Mouse (Mus musculus) limb, embryonic 15.5 days (tissue): Measurements from ENCODE around the gene Agr2. TPM values are rescaled to one million over a fixed set of nuclear protein-coding genes. Genes with fewer than 3 reads are reported as not detected.

ENCODE experiments used
- ATAC-seq: fragments of 200-750 bp; cut with Nextera tagmentation; 2 replicates; pipeline ENCODE4 v1.8.0; 2017; ENCODE audit warnings: low read depth, moderate TSS enrichment; ENCODE audit not compliant: insufficient number of reproducible peaks, low FRiP score, low TSS enrichment
- H3K27ac ChIP-seq: fragments of 300-500 bp; sonication (generic); 2 replicates; pipeline ENCODE4 v1.5.1; 2015; ENCODE audit warnings: moderate library complexity, mild to moderate bottlenecking, inconsistent platforms
- H3K27me3 ChIP-seq: fragments of 300-500 bp; sonication (generic); 2 replicates; pipeline ENCODE4 v1.6.1; 2015; ENCODE audit warnings: inconsistent platforms
- H3K36me3 ChIP-seq: fragments of 300-500 bp; sonication (generic); 2 replicates; pipeline ENCODE4 v1.6.1; 2015; ENCODE audit warnings: inconsistent platforms
- H3K4me1 ChIP-seq: fragments of 300-500 bp; sonication (generic); 2 replicates; pipeline ENCODE4 v1.6.1; 2015; ENCODE audit warnings: inconsistent platforms
- H3K4me2 ChIP-seq: fragments of 300-500 bp; sonication (generic); 2 replicates; pipeline ENCODE4 v1.6.1; 2015; ENCODE audit warnings: mild to moderate bottlenecking, inconsistent platforms
- H3K4me3 ChIP-seq: fragments of 300-500 bp; sonication (generic); 2 replicates; pipeline ENCODE4 v1.5.1; 2015; ENCODE audit warnings: mild to moderate bottlenecking, inconsistent platforms
- H3K9ac ChIP-seq: fragments of 300-500 bp; sonication (generic); 2 replicates; pipeline ENCODE4 v1.6.1; 2015; ENCODE audit warnings: inconsistent platforms
- H3K9me3 ChIP-seq: fragments of 300-500 bp; sonication (generic); 2 replicates; pipeline ENCODE4 v1.6.1; 2016; ENCODE audit warnings: inconsistent platforms
- WGBS: fragments of 180-500 bp; shearing (Covaris S2); methylation state at CpG from one replicate; pipeline ENCODE4 v1.1.7; 2015; 5-methylcytosine and 5-hydroxymethylcytosine counted together
- polyA plus RNA-seq: library from polyadenylated mRNA; unstranded; fragments of >200 nt; fragmentation: Nextera tagmentation; extraction: Ambion mirVana; gene quantifications from 2 replicates; pipeline ENCODE4 v1.2.1, GENCODE M21; 2015

Gene Agr2
- polyA plus RNA-seq, 1 experiment from 2014 or later: 0.19 TPM

DNA sequence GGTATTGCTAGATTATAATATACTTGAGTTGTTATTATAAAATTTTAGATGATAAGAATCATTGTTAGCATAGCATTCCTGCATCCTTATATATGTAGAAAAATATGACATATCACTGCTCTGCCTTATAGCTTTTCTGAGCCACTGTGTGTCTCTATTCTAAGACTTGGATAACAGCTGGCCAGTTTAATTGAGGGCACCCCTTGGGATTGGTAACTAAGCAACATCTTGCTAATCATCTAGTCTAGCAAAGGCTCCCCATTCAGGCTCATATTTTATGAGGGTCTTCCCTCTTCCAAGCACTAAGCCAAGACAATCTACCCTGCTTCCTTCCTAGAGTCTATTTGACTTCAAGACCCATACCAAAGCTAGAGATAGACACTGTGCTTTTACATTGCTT, 1.4 kb downstream of the Agr2 start:
- Histone ChIP-seq H3K4me2 (no peak overlapping the region), H3K9ac (no peak overlapping the region), H3K4me3 (no peak overlapping the region), H3K4me1 (no peaks in the 10 kb centered on the region; the same call in 1 of the 2 replicates), H3K27ac (no peak overlapping the region), H3K36me3 (no peaks in the 10 kb centered on the region), H3K9me3 (no peaks in the 10 kb centered on the region), H3K27me3 (no peaks in the 10 kb centered on the region)
- no peak for ATAC-seq

DNA sequence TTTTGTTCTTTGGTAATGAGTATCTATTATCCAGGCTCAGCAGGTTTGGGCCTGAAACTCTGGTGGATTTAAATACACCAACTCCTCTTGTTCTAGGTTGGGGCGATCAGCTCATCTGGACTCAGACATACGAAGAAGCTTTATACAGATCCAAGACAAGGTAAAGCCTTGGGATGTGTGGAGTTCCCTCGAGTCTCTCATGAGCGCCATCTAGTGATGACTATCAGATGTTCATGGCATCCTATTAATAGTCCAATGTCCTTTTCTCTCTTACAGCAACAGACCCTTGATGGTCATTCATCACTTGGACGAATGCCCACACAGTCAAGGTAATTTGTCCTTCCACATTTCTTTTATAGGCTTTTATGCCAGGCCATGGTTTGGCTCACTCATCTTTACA, 3.1 kb downstream of the Agr2 start:
- Histone ChIP-seq H3K27me3 (no peaks in the 10 kb centered on the region), H3K9me3 (no peaks in the 10 kb centered on the region), H3K27ac (no peak overlapping the region), H3K4me1 (no peaks in the 10 kb centered on the region; the same call in 1 of the 2 replicates), H3K4me3 (no peak overlapping the region), H3K4me2 (no peak overlapping the region), H3K36me3 (no peaks in the 10 kb centered on the region), H3K9ac (no peak overlapping the region)
- 35% methylated on average over 5 of the region's 5 CpGs for WGBS
- ATAC-seq: no peak

DNA sequence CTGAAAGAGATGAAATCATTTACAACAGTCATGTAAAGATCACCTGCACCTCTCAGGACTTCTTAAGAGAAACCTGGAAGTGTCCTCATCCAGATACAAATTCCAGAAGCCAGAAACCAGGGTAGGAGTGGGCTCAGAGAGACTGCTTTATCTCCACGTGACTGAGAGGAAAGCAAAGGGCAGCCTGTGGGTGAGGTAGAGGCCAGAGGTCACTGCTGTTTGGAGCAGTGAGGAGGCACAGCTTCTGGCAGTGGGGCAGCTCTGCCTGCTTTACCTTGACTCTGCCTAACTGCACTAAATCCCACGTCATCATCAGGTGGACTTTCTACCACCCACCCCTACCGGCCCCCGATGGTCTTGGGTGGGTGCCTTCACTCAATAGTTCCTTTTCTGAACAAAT, 12.0 kb downstream of the Agr2 start:
- Histone ChIP-seq H3K9ac (no peak overlapping the region), H3K27me3 (no peaks in the 10 kb centered on the region), H3K4me2 (no peak overlapping the region), H3K4me3 (no peak overlapping the region), H3K4me1 (no peaks in the 10 kb centered on the region), H3K36me3 (no peaks in the 10 kb centered on the region), H3K27ac (no peak overlapping the region), H3K9me3 (no peaks in the 10 kb centered on the region)
- 66% methylated on average over 4 of the region's 4 CpGs for WGBS
- ATAC-seq: no peak

DNA sequence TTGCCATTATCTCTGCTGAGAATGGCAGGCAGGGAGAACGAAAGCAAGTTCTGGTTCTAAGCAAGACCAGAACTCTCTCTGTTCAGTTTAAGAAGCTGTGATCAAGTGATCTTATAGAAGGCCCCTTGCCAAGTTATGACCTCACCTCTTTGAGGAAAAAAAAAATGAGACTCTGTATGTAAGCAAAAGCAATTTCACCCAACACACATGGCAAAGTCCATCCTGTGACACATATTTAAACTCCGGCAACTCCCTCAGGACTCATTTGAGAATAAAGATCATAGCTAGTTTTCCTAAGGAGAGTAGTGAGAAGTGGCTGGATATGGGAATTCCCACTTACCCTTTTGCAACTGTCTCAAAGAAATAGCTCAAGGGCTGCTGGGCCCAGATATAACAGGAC, 14.9 kb downstream of the Agr2 start:
- Histone ChIP-seq H3K27me3 (no peaks in the 10 kb centered on the region), H3K36me3 (no peaks in the 10 kb centered on the region), H3K9me3 (no peaks in the 10 kb centered on the region), H3K27ac (no peak overlapping the region), H3K4me3 (no peak overlapping the region), H3K4me1 (no peaks in the 10 kb centered on the region), H3K4me2 (no peak overlapping the region), H3K9ac (no peak overlapping the region)
- 62% methylated on average over 2 of the region's 2 CpGs for WGBS
- no peak for ATAC-seq

DNA sequence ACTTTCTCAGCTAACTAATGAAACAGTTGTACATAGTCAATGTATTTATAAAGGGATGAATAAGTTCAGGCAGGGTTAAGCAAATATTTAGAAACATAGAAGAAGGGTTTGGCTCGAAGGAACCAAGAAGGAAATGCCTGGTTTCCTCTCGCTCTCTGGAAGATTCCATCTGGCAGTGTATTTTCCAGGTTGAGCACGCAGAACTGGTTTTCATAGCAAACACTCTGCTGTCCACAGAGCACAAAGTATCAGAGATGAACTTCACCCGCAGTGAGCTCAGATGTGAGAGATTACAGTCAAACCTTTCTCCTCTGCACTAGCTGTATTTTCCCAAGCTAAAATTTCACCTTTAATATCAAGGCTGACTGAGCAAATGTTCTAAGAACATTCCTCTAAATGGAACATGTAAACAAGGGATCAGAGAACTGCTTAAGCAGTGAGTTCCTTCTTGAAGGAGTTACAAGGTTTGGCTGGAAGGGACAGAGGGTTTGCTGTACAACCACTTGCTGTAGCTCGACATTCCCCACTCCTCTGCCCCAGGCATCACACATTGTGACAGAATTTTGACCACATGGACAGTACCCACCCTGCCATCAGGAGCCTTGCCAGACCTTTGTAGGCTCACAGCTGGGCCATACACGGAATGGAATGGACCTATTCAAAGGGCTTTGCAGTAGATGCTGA, 15.8 kb downstream of the Agr2 start:
- no peak for ATAC-seq
- no peak overlapping the region for H3K4me3 ChIP-seq
- no peaks in the 10 kb centered on the region for H3K27me3 ChIP-seq
- no peaks in the 10 kb centered on the region for H3K36me3 ChIP-seq
- 61% methylated on average over 6 of the region's 6 CpGs for WGBS
- no peak overlapping the region for H3K27ac ChIP-seq
- no peaks in the 10 kb centered on the region for H3K4me1 ChIP-seq
- no peaks in the 10 kb centered on the region for H3K9me3 ChIP-seq
- no peak overlapping the region for H3K9ac ChIP-seq
- no peak overlapping the region for H3K4me2 ChIP-seq

DNA sequence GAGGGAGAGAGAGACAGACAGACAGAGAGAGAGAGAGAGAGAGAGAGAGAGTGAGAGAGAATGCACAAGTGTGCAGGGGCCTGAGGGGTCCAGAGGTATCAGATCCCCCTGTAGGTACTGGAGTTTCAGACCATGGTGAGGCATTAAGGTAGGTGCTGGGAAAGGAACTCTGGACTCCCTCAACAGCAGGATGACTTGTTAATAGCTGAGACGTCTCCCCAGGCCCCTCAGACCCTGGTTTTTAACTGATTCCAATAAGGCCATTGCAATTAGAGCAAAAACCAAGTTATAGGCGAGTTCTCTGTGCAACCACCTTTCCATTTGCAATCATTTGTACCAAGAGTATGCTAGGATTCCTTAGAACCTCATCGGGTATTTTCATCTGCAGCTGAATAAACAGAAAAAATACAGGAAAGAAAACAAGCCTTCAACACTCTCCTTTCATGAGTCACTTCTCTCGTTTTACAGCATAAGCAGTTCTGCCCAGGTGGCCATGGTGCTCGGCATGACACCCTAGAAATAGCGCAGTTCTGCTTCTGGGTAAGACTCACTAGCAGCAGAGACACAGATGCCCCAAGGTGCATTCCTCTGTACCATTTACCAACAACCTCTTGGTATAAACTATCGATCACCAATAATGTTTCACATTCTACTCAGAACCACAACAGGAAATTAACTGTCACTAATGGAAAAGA, 20.7 kb downstream of the Agr2 start:
- Histone ChIP-seq H3K4me1 (no peaks in the 10 kb centered on the region), H3K9me3 (no peaks in the 10 kb centered on the region), H3K36me3 (no peaks in the 10 kb centered on the region; the same call in 1 of the 2 replicates), H3K4me2 (no peak overlapping the region), H3K4me3 (no peak overlapping the region), H3K27me3 (no peaks in the 10 kb centered on the region), H3K9ac (no peak overlapping the region), H3K27ac (no peak overlapping the region)
- WGBS: 53% methylated on average over 7 of the region's 7 CpGs
- ATAC-seq: no peak

DNA sequence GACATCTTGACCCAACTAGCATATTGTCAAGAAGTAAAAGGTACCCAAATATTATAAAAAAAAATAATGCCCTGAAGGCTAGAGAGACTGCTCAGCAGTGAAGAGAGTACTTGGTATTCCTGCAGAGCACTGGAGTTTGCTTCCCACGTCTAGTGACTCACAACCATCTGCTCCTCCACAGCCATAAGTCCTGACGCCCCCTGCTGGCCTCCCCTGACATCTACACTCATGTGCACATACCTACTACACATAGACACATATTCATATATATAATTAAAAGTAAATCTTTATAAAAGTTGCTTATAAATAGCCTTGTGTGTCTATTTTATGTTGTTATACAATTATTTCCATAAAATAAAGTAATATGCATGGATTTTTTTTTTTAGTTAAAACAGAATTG, 25.1 kb downstream of the Agr2 start:
- H3K9ac ChIP-seq: no peak overlapping the region
- no peak overlapping the region for H3K4me3 ChIP-seq
- 68% methylated on average over 2 of the region's 2 CpGs for WGBS
- no peaks in the 10 kb centered on the region for H3K27me3 ChIP-seq
- H3K36me3 ChIP-seq: no peaks in the 10 kb centered on the region; the same call in 1 of the 2 replicates
- H3K9me3 ChIP-seq: no peaks in the 10 kb centered on the region
- no peaks in the 10 kb centered on the region for H3K4me1 ChIP-seq
- ATAC-seq: no peak
- H3K4me2 ChIP-seq: no peak overlapping the region
- no peak overlapping the region for H3K27ac ChIP-seq

DNA sequence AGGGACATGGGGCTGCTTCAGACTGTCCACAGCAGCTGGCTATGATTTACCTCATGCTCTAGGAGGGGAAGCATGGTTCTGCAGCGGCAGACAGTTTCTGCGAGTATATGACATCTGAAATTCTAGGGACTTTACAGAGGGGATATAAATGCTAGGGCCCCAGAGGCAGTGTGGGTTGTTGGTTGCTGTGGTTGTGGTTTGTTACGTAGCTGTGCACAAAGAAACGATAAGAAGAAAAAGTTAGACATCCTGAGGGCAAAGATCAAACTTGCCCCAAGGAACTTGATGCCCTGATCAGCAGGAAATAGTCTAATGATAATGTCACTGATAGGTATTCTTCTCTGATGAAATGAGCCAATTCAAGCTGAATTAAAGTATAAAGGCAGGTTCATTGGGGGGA, 26.9 kb downstream of the Agr2 start:
- ATAC-seq: no peak
- no peaks in the 10 kb centered on the region for H3K9me3 ChIP-seq
- no peak overlapping the region for H3K4me3 ChIP-seq
- H3K36me3 ChIP-seq: no peaks in the 10 kb centered on the region; the same call in 1 of the 2 replicates
- WGBS: 81% methylated on average over 4 of the region's 4 CpGs
- no peak overlapping the region for H3K27ac ChIP-seq
- H3K4me2 ChIP-seq: no peak overlapping the region
- H3K4me1 ChIP-seq: no peaks in the 10 kb centered on the region
- no peaks in the 10 kb centered on the region for H3K27me3 ChIP-seq
- no peak overlapping the region for H3K9ac ChIP-seq

DNA sequence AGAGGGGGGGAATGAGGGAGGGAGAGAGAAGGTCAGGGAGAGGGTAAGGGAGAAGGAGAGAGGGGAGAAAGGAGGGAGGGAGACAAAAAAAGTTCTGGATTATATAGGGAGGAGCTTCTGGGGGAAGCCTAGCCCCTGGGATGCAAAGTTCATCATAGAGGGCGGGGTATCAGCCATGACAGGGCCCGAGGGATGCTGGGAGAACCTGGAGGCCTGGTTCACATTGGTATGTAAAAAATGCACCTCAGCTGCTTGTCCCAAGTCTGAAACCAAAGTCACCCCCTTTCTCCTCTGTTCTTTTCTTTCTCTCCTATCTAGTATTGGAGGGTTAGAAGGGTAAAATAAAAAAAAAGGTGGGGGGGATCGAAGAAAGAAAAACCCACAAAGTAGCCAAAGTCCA, 27.4 kb downstream of the Agr2 start:
- Histone ChIP-seq H3K4me2 (no peak overlapping the region), H3K4me1 (no peaks in the 10 kb centered on the region), H3K9ac (no peak overlapping the region), H3K36me3 (no peaks in the 10 kb centered on the region; the same call in 1 of the 2 replicates), H3K27me3 (no peaks in the 10 kb centered on the region), H3K27ac (no peak overlapping the region), H3K4me3 (no peak overlapping the region), H3K9me3 (no peaks in the 10 kb centered on the region)
- no peak for ATAC-seq
- WGBS: 79% methylated on average over 3 of the region's 3 CpGs

DNA sequence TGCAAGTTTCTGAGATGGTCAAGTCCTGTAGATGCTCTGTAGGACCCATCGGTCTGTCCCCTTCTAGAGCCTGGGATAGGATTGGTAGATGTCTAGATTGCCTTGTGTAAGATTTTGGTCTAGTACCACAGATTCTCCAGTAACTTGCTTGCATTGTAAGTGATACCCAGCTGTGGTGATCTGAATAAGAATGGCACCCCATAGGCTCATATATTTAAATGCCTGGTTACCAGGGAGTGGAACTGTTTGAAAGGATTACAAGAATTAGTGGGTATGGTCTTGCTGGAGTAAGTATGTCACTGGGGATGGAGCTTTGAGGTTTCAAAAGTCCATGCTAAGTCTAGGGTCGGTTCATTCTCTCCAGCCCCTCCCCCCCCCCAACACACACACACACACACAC, 28.0 kb downstream of the Agr2 start:
- WGBS: 97% methylated on average over 1 of the region's 2 CpGs
- Histone ChIP-seq H3K4me1 (no peaks in the 10 kb centered on the region), H3K4me2 (no peak overlapping the region), H3K9me3 (no peaks in the 10 kb centered on the region), H3K27me3 (no peaks in the 10 kb centered on the region), H3K9ac (no peak overlapping the region), H3K36me3 (no peaks in the 10 kb centered on the region; the same call in 1 of the 2 replicates), H3K27ac (no peak overlapping the region), H3K4me3 (no peak overlapping the region)
- no peak for ATAC-seq

DNA sequence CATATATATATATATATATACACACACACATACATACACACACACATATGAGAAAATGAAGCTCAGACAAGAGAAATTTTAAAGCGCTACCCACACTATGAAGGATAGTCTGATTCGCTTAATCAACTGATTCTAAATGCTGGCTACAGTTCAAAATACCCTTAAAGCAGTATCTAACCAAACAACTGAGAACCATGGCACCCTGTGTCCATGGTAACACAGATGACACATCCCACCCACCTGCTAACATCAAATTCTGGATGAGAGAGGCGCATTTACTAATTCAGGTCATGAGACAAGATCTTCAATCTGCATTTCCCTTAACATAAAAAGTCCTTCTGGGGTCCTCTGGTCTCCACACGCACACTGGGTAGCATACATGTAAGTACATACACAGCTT, 33.4 kb downstream of the Agr2 start:
- Histone ChIP-seq H3K4me2 (no peak overlapping the region), H3K9me3 (no peaks in the 10 kb centered on the region), H3K4me1 (peaks cover 3% of the 10 kb centered on the region; the same call in 1 of the 2 replicates), H3K27ac (no peak overlapping the region), H3K27me3 (no peaks in the 10 kb centered on the region), H3K4me3 (no peak overlapping the region), H3K36me3 (no peaks in the 10 kb centered on the region), H3K9ac (no peak overlapping the region)
- ATAC-seq: no peak
- 94% methylated on average over 4 of the region's 4 CpGs for WGBS

DNA sequence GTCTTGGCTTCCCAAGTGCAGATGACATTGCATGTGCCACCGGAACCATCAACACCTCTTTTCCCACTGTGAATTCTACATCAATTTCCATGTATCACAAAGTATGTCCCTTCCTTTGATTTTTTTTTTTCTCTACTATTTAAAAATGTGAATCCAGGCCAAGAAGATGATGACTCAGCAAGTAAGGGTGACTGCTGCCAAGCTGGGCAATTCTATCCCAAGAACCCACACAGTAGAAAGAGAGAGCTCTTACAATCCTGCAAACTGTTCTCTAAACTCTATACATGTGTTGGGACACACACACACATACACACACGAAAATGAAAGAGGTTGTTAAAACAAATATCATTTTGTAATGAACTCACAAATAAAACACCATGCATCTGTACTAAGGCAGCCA, 34.5 kb downstream of the Agr2 start:
- H3K9me3 ChIP-seq: no peaks in the 10 kb centered on the region
- H3K9ac ChIP-seq: no peak overlapping the region
- peaks cover 3% of the 10 kb centered on the region; the same call in 1 of the 2 replicates for H3K4me1 ChIP-seq
- no peak overlapping the region for H3K4me3 ChIP-seq
- ATAC-seq: no peak
- WGBS: 81% methylated on average over 2 of the region's 2 CpGs
- no peaks in the 10 kb centered on the region for H3K36me3 ChIP-seq
- no peak overlapping the region for H3K27ac ChIP-seq
- no peaks in the 10 kb centered on the region for H3K27me3 ChIP-seq
- no peak overlapping the region for H3K4me2 ChIP-seq
